Mouse (Mus musculus): Measurements from ENCODE around the gene Bank1. TPM values are rescaled to one million over a fixed set of nuclear protein-coding genes. Genes with fewer than 3 reads are reported as not detected.

The Bank1 gene
- total RNA-seq, 2 experiments from 2014 or later = 0.93 to 1.3 TPM

DNA sequence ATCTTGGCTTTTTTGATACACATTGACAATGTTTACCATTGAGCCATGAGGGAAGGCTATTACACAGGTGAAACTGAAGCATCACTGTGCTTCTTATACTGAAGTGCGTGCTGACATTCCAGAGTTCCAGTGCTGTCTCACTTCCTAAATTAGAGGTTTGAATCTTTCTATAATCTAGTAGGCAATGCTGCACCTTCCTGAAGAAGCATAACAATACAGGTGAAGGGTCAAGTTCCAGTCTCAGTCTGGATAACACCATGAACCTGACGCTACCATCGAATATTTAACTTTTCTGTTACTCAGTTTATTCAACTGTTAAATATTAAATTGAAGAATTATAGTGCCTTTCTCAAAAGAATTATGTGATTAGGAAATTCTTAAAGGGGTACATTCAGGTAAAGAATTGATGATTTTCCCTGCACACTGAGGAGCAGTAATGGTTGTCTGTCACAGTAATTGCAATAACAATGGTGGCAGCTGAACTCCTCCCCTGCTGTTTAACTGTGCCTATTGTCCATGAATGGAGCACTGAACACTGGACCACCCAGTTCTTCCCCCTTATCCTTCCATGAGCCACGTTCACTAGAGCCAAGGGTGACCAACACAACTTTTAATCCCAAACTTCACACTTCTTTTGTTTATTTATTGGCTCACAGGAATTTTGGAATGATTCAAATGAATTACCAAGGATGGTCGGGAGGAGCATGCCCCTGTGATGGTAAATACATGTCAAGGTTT lies 210.2 kb downstream of the Bank1 start:
- intact Hi-C loops (cut with DNase I) = no loop called here
- no peak for DNase-seq

DNA sequence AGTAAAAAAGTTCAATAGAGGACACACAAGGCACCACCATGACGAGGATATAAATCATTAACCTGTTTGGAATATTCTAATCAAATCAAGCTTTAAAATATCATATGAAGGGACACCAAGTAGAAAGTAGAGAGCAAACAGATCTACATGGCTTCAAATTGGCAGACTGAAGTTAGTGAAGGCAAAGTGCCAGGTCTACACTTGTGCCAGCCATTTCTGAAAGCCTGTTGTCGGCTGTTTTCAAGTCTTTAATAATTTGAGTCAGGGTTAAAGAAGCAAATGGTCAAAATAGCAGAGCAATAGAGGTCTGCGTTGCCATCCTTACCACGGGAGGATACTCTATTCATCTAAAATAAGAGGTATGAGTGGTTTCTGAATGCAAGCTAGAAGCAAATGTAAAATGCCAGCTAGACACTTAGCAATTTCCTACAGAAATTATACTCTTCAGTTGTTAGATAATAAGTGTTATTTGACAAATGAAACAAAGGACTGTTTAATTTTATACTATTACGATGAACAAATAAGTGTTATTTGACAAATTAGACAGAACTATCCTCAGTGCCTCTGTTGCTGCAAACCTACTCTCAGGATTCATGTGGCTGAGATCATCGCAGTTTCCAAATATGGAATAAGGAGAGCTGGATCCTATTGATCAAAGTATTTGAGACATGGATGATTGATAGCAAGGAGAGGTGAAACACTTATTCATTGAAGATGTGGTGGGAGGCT lies 216.3 kb downstream of the Bank1 start:
- no peak for DNase-seq
- intact Hi-C loops (cut with DNase I) = no loop called here

DNA sequence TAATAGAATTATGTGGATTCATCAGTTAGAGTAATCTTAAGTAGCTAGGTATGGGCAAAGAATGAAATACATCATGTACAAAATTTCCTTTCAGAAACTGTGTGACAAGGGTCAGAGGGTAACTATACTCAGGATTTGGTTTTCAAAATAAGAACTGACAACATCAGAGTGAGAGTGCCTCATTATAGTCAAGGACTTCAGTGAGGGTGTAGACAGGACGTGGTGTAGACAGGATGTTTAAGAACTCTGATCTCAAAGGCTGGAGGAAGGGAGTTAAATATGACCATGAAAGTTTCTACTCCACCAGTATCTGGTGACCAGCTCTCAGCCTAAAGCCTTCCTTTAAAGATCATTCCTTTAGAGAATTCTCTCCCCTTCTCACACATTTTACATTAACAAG lies 219.4 kb downstream of the Bank1 start:
- DNase-seq = no peak

DNA sequence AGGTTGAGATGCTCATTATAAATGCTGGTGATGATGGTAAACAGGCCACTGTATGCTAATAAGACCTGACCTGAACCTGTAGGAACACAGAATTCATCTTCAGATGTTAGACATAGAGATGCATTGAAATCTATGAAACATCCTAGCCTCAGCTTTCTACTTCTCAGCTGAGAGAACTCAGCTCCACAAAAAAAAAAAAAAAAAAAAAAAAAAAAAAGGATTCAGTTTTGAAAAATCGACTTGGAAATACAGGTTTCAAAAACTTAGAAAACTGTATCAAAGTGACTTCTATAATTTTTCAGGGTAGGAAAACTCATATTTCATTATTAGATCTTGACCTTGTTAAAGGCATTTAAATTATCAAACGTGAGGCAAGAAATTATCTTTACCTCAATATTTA lies 222.5 kb downstream of the Bank1 start:
- intact Hi-C loops (cut with DNase I) = no loop called here
- DNase-seq = no peak

More for the DNA sequence above, 219.4 kb downstream of the Bank1 start:
- intact Hi-C loops (cut with DNase I) = no loop called here

DNA sequence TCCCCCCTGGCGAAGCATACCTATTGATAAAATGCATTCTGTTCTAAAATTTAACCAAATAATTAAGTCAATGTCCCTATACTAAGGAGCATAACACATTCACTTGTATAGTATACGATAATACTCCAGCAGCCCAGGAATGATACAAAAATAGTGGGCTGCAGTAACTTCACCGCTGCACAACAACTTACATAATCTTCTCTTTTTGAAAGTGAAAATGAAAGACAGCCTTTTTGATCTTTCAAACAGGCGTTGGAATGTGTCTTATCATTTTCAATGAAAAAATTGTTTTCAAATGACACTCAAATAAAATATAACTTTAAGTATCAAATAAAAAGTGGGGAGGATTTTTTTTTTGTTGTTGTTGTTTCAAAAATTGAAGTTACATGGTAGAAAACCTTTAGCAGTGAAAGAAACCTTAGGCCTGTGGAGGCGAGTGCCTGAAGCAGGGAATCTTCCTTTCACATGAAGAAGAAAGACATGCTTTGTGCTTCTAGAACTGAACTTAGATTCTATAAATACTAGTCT lies 224.8 kb downstream of the Bank1 start:
- no peak for DNase-seq

DNA sequence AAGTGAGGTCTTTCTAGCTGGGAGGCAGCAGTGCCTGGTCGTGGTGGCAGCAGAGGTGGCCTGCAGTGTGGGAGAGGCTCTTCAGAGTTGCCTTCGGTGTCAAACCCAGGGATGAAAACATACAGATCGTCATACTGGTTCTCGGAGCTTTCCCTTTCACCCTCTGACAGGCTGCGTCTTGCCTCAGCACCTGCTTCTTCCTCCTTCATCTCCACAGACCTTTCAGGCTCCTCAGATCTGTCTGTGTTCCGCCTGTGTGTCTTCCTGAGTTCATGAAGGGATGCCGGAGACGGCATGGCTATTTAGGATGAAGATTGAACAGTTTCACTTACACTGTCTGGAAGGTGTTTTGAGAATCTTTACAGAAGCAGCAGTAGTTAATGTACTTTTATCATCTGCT lies 225.6 kb downstream of the Bank1 start:
- DNase-seq = no peak
- intact Hi-C loops (cut with DNase I) = no loop called here

More for the DNA sequence above, 224.8 kb downstream of the Bank1 start:
- intact Hi-C loops (cut with DNase I) = no loop called here

DNA sequence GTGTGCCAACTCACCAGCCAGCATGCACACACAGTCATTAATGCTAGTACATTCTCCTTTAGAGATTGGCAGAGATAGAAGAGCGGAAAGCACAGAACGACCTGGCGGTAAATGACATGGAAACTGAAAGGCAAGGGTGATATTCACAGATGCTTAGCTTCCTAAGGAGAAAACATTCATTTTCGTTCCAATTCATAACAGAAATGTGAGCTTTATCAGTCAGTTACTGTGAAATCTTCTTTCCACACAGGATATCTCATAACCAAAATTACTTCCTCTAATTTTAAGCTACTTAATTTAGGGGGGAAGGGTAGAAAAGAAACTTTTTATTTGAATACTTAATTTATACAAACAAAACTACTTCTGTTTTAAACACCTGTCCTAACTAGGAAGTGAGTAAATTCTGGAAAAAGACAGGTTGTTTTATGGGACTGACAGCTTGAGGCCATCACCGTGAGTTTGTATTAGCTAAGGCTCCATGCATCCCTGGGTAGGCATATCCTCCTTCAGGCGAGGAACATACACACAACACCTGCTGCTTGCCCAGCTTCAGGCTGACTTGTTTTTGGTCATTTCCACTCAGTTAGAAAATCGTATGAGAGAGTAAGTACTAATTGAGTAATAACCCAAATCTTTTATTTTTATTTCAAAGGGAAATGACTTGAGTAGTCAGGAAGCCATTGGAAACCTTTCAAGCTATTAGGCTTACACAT lies 238.8 kb downstream of the Bank1 start:
- DNase-seq = no peak
- intact Hi-C loops (cut with DNase I) = no loop called here

DNA sequence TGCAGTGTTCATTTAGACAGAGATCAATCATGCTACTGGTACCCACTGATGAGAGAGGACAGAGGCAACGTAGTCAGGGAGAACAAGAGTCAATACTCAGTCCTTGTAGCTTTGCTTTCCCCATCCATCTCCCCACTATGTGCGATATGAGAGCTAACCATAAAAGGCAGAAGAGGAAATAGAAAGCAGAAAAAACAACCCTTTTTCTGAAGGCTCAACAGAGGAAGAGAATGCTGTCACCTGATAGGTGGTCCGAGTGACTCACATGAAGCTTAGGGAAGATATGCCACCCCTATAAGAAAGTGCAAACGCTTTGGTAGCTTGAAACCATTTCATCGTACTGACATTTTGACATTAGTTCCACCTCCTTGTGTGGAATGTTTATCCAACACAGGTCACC lies 239.4 kb downstream of the Bank1 start:
- no peak for DNase-seq
- intact Hi-C loops (cut with DNase I) = no loop called here

DNA sequence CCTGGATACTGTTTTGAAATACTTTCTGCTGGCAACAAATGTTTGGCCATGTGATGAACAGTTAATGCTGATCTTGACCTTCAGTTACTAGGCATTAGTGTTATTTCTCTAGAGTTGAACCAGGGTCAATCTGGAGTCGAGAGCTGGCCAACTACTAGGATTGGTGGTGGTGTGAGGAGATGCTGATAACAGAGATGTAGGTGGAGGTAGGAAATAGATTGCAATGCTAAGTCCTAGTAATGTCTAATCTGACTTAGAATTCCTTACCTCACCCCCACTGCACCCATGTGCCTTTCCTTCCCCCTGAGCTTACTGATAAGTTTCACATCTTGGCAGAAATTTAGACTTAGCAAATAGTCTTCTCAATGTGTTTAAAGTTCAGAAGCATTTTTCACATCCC lies 240.8 kb downstream of the Bank1 start:
- no peak for DNase-seq
- intact Hi-C loops (cut with DNase I) = no loop called here

DNA sequence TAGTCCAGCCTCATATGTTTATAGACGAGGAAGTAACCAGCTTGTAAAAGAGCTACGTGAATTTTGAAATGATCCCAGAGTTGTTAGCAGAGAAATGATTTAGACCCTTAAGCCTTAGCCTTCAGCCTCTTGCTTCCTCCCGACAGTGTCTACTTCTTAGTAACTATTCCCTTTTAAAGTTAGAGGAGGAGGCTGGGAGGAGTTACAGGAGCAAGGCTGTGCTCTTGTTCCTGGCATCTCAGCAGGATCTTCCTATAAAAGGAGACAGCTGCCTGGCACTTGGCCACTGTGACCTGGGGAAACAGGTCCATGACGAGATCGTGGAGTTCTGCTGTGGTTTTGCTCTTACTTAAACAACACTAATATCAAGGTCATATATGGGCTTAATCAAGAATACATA lies 241.8 kb downstream of the Bank1 start:
- intact Hi-C loops (cut with DNase I) = no loop called here
- peak; percentile 2 to 5 for DNase-seq

DNA sequence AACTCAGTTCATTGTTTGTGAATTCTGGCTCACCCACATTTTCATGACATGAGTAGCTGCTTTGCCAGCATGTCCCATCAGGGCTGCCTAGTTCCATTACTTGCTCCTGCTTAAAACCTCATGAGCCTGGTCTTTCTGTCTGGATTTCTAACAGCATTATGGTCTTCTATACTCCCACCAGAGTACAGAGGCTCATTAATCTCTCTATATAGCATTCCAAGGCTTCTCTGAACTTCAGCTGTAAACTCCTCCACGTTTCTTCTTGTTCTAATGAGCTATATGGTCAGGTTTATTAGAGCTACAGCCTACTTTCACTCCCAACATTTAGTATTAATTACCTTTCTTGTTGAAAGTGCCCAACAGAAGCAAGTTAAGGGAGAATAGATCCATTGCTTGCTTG lies 244.6 kb downstream of the Bank1 start:
- intact Hi-C loops (cut with DNase I) = no loop called here
- no peak for DNase-seq

DNA sequence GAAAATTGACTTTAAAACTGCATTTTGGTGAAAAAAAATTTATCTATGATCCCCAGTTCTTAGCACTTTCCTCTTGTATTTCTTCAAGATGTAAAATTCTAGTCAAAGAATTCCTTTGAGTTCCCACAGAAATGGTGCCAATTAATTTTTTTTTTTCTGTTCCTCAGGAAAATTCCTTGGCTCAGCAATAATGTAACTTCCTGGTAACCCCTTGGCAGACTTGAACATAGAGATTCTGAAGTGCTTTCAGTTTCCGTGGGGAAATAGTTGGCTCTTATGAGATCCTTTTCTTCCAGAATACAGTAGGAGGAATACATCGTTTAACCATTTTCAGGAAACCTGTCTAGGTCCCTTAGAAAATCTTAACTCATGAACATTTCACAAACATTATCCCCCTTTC lies 247.3 kb downstream of the Bank1 start:
- intact Hi-C loops (cut with DNase I) = no loop called here
- no peak for DNase-seq

DNA sequence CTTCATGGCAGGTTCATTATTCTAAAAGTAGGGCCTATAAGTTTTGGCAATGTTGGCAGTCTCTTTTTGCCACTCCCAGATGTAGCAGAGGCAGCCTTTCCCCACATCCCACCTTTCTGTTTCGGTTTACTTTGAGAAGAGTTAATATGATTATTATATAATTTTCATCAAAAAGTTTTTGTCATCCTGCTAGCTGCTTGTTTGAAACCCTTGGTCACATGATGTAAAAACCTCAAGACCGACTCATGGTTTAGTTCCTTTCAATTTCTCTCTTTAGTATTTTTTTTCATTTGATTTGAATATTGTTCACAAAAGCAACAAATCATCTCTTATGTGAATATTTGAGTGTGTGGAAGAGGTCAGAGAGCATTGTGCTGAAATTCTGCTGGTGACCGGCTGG lies 255.5 kb downstream of the Bank1 start:
- DNase-seq = no peak
- intact Hi-C loops (cut with DNase I) = no loop called here

DNA sequence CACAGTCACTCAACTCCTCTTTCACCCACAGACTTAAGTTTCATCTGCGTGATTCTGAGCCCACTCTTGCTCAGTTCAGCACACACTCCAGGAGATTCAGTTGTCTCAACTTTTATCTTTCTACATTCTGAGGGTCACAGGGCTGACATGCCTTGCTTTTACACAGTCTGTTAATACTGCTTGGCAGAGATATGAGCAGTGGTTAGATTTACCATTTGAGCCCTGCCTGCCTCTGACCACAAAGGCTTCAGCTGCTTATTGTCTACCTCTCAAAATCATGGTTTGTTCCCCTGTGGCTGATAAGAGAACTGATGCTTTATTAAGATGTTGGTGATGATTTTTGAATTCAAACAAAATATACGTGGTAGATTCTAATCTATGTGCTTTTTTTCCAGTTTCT lies 264.0 kb downstream of the Bank1 start:
- intact Hi-C loops (cut with DNase I) = no loop called here
- DNase-seq = no peak

DNA sequence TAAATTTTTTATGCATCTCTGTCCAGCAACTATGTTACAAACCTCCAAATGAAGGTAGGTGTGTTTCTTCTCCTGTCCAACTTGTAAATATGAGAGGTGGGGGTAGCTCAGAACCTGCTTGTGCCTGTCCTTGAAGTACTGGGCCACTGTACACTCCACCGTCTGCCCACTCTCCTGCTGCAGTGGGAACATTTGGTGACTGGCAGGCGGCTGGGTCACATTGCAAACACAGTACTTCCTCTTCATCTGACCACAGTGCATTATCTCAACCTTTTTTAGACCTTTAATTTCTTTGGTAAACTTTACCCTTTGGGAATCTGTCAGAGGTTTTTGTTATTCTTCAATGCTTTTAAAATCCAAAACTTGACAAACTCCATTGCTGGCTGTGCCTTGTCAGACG lies 275.2 kb downstream of the Bank1 start:
- no peak for DNase-seq
- intact Hi-C loops (cut with DNase I) = no loop called here

DNA sequence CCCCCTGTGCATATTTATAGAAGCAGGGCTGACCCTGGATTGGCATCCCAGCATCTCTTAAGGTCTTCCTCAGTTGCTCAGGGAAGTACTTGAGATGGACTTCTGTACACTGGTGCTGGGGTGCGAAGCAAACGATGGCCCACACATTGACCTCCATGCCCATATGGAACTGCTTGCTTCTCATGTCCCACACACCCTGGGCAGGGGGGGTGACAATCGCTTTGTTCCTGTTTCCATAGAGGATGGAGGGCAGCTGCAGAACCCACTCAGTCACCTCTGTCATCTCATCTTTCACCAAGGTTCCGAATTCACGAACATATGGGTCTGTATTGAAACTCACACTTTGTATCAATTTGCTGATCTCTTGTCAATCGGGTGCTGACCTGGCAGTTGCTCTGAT lies 275.7 kb downstream of the Bank1 start:
- intact Hi-C loops (cut with DNase I) = no loop called here
- no peak for DNase-seq

DNA sequence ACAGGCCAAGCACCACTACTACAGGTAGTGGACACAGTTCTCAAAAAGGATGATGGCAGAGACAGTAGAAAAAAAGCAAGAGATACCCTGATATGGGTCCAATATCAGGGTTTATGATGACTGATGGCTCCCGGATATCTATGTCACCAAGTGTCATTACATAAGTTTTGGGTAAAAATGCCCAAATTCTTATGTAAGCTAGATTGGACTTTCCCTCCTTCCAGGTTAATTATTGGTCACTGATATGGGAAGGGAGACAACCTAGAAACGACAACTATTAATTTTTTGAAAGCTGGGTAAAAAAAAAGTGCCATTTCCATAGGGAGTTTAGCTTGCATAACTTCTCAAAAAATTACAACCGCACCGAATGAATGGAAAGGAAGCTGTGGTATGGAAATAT lies 277.8 kb downstream of the Bank1 start:
- intact Hi-C loops (cut with DNase I) = no loop called here
- no peak for DNase-seq

DNA sequence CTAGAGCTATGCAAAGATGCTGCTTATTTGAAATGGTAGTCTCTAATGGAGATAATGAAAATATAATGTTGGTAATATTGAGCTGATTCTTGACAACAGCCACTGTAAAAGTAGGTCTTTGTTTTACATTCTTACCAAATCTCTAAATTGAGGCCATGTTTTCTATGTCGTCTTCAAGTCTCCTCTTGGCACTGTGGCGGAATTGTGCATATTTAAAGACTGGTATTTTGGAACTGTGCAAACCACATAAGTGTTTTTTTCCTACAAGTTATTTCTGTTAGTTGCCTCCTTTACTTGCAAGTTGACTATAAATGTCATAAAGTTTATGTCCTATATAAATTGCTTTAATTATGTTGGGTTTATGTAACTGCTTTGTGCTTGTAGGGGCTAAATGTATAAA lies 280.5 kb downstream of the Bank1 start:
- intact Hi-C loops (cut with DNase I) = no loop called here

DNA sequence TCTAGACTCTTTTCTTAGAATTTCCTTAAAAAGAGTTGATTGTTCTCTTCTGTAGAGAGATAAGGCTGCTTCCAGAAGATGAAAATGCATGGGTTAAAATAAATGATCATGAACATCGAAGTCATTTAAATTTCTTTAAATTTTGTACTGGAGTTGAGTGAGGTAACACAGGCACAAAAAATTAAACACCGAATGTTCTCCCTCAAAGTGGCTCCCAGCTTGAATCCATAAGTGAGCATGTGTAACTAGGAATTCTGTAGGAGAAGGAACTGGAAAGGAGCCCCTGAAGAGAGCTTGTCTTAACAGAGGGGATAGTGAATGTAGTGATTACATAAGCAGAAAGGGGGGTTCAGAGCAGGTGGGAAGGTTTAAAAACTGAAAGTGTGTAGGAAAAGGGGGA lies 285.8 kb downstream of the Bank1 start:
- DNase-seq = no peak
- intact Hi-C loops (cut with DNase I) = no loop called here

More for the DNA sequence above, 280.5 kb downstream of the Bank1 start:
- DNase-seq = no peak

DNA sequence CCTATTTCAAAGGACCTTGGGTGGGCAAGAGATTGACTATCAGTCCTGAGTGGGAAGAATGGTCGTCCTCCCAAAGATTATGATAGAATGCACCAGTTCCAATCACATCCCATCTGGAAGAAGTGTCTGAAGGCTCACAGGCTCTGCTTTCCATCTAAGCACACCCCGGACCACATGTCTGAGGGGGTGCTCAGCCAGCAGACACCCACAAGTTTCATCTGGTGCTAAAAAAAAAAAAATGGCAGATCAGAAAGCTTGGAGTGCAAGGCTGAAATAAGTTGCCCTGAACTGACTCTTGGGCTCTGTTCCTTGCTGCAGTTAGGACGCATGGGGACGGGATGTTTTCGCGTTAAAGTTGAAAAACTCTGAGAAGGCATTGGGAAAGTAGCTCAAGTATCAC lies 286.4 kb downstream of the Bank1 start:
- no peak for DNase-seq
- intact Hi-C loops (cut with DNase I) = no loop called here

DNA sequence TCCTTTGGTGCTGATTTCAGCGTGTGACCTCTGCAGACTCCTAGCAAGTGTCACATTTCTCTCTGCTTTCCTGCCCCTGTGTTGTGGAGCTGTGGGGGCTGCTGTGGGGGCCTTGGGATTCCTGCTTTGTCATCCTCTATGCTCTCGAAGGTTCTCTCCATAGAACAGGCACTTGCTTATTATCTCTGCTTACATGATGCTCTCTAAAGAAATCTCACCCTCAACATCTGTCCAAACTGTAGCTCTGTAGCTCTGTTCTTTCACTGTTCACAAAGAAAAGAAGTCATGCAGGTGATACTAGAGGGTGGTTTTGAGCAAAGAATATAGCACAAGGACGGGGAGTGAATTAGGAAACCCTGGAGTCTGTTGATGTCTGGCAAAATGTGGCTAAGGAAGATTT lies 288.6 kb downstream of the Bank1 start:
- intact Hi-C loops (cut with DNase I) = no loop called here
- no peak for DNase-seq
